Mouse (Mus musculus): Measurements from ENCODE around the gene Colca2. TPM values are rescaled to one million over a fixed set of nuclear protein-coding genes. Genes with fewer than 3 reads are reported as not detected.

The Colca2 gene
- total RNA-seq (2017): not detected in 3 replicates

- ATAC-seq (replicated peaks; ENCODE audit: insufficient number of reproducible peaks, low FRiP score, low TSS enrichment, poor library complexity, severe bottlenecking): no peak
Measured at GRCm38 (mm10) chr9:51278500-51279381, at the start of gene Colca2. Gene Colca2 (minus strand): TSS chr9:51278569.

GRCm38 (mm10) chr9:51327555-51327903 is 49.2 kb upstream of the Colca2 start:
- ATAC-seq (replicated peaks; ENCODE audit: insufficient number of reproducible peaks, low FRiP score, low TSS enrichment, poor library complexity, severe bottlenecking): no peak

GRCm38 (mm10) chr9:51326619-51327554 is 48.5 kb upstream of the Colca2 start:
- no peak for ATAC-seq (replicated peaks; ENCODE audit: insufficient number of reproducible peaks, low FRiP score, low TSS enrichment, poor library complexity, severe bottlenecking)

- ATAC-seq (replicated peaks; ENCODE audit: insufficient number of reproducible peaks, low FRiP score, low TSS enrichment, poor library complexity, severe bottlenecking): no peak
Measured at GRCm38 (mm10) chr9:51324406-51325065, 46.2 kb upstream of the Colca2 start.

- no peak for ATAC-seq (replicated peaks; ENCODE audit: insufficient number of reproducible peaks, low FRiP score, low TSS enrichment, poor library complexity, severe bottlenecking)
Measured at GRCm38 (mm10) chr9:51320096-51320495, 41.7 kb upstream of the Colca2 start.

GRCm38 (mm10) chr9:51318246-51318645 is 39.9 kb upstream of the Colca2 start:
- ATAC-seq (replicated peaks; ENCODE audit: insufficient number of reproducible peaks, low FRiP score, low TSS enrichment, poor library complexity, severe bottlenecking): no peak

- ATAC-seq (replicated peaks; ENCODE audit: insufficient number of reproducible peaks, low FRiP score, low TSS enrichment, poor library complexity, severe bottlenecking): no peak
Measured at GRCm38 (mm10) chr9:51317322-51317721, 39.0 kb upstream of the Colca2 start.

DNA sequence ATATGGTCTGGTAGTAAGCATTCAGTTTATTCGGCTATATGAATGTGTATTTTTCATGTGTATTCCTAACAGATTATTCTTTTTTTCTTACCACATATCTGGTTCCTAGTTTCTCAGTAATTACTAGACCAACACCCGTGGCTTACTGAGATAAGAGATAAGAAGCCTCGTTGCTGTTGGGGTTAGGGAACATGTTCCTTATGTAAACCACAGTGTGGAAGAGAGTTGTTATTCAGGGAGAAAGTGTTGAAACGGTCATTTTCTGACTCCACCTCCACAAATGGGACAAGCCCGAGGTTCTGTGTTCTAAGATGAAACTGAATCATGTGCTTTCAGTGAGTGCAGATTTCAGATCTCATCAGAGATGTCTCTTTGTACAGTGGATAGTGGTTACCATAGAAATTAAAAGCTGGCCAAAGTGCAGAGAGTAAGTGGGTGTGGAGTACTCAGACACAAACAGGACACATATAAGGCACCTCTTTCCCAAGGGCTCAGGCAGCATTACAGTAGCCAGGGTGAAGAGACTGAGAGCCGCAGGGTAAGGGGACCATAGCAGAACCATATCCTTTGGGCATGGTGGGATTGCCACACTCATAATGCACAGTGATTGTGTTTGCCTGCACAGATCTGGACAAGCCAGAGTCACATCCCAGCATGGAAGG is 37.2 kb upstream of the Colca2 start:
- no peak for ATAC-seq (replicated peaks; ENCODE audit: insufficient number of reproducible peaks, low FRiP score, low TSS enrichment, poor library complexity, severe bottlenecking)

DNA sequence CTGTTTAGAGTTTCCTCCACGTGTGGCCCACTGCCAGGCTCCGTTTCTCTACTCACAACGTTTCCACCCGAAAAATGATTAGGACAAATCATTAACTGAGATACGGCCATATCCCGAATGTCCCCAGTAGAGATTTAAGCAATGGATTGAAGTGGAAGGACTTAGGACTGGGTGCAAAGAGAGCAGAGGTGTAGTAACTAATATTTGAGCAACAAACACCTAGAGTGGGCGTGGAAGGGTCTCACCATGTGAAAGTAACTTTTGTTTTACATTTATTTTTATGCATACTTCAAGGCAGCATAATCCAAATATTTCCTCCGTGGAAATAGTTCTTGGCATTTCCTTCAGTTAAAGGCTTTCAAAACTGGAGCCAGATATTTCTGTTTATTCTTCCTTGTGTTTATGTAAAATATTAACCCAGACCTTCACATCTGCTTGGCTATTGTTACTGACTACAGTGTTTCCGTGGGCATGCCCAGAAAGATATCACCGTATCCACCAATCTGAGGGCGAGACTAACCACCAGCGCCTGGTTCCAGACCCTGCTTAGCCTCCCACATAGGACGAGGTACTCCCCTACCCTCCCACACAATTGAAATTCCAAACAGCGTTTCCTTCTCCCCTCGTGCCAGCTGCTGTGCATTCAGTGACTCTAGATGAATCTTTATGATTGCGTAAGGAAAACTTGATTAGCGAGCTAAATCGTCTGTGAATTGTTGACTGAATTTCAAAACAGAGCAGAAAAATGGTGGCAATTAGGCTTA is 34.4 kb upstream of the Colca2 start:
- no peak for ATAC-seq (replicated peaks; ENCODE audit: insufficient number of reproducible peaks, low FRiP score, low TSS enrichment, poor library complexity, severe bottlenecking)

GRCm38 (mm10) chr9:51310515-51310914 is 32.1 kb upstream of the Colca2 start:
- ATAC-seq (replicated peaks; ENCODE audit: insufficient number of reproducible peaks, low FRiP score, low TSS enrichment, poor library complexity, severe bottlenecking): no peak

- ATAC-seq (replicated peaks; ENCODE audit: insufficient number of reproducible peaks, low FRiP score, low TSS enrichment, poor library complexity, severe bottlenecking): no peak
Measured at GRCm38 (mm10) chr9:51306351-51306750, 28.0 kb upstream of the Colca2 start.

GRCm38 (mm10) chr9:51305146-51305545 is 26.8 kb upstream of the Colca2 start:
- ATAC-seq (replicated peaks; ENCODE audit: insufficient number of reproducible peaks, low FRiP score, low TSS enrichment, poor library complexity, severe bottlenecking): no peak

DNA sequence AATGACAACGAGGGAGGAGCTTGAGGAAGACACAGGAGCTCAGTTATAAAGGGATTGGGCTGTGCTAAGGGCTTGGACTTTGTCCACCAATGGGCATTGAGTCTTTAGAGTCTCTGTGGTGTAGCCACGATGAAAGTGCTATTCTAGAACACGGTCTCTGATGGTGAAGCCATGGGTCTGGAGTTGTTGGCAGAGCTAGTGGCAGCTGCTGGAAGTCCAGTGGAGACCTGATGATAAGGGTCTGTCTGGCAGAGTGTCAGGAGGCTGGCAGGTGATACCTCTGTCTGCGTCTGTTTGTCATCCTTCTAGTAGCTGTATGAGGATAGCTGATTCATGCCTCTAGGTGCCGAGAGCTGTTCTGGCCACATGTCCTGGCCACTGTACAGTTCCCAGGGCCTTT is 25.6 kb upstream of the Colca2 start:
- ATAC-seq (replicated peaks; ENCODE audit: insufficient number of reproducible peaks, low FRiP score, low TSS enrichment, poor library complexity, severe bottlenecking): no peak

DNA sequence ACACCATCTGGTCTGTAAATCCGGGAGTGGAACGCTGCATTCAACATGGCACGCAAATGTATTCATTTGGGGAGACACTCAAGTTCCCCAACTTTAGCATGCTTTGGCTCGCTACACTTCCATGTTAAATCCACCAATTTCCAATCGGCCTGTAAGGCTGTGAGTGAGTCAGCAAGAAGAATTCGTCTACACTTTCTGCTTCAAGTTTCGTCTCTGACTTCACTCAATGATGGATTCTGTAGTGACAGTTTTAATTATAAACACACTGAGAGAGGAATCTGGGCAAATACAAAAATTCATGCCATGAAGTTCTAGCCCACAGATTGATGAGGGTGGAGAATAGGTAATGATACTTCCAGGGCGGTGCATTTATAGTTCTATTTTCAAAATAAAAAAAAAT is 15.2 kb upstream of the Colca2 start:
- ATAC-seq (replicated peaks; ENCODE audit: insufficient number of reproducible peaks, low FRiP score, low TSS enrichment, poor library complexity, severe bottlenecking): no peak

GRCm38 (mm10) chr9:51292674-51293073 is 14.3 kb upstream of the Colca2 start:
- ATAC-seq (replicated peaks; ENCODE audit: insufficient number of reproducible peaks, low FRiP score, low TSS enrichment, poor library complexity, severe bottlenecking): no peak

- no peak for ATAC-seq (replicated peaks; ENCODE audit: insufficient number of reproducible peaks, low FRiP score, low TSS enrichment, poor library complexity, severe bottlenecking)
Measured at GRCm38 (mm10) chr9:51290980-51291379, 12.6 kb upstream of the Colca2 start.

GRCm38 (mm10) chr9:51286079-51286478 is 7.7 kb upstream of the Colca2 start:
- ATAC-seq (replicated peaks; ENCODE audit: insufficient number of reproducible peaks, low FRiP score, low TSS enrichment, poor library complexity, severe bottlenecking): no peak
